Mouse (Mus musculus) forebrain, embryonic 11.5 days (tissue): ENCODE measurements around the gene Ptf1a. TPM values are rescaled to one million over a fixed set of nuclear protein-coding genes. Genes with fewer than 3 reads are reported as not detected.
A peak's percentile ranks its signal among the peaks of the same experiment; 100 is the strongest.

Source experiments
- ATAC-seq: fragments of 200-750 bp; cut with Nextera tagmentation; replicated peaks from 2 replicates; pipeline ENCODE4 v1.8.0; 2017; ENCODE audit warnings: moderate TSS enrichment; ENCODE audit not compliant: low FRiP score
- DNase-seq: peaks from one replicate; pipeline ENCODE4 v3.0.0-alpha.2; 2017; ENCODE audit warnings: low spot score
- H3K27ac ChIP-seq: fragments of 300-500 bp; sonication (generic); 2 replicates; pipeline ENCODE4 v1.5.1; 2014; ENCODE audit warnings: low read depth, low read length
- H3K27me3 ChIP-seq: fragments of 300-500 bp; sonication (generic); 2 replicates; pipeline ENCODE4 v1.6.1; 2014; ENCODE audit warnings: mild to moderate bottlenecking, low read length, mixed read lengths; ENCODE audit not compliant: control insufficient read depth, insufficient read depth
- H3K36me3 ChIP-seq: fragments of 300-500 bp; sonication (generic); 2 replicates; pipeline ENCODE4 v1.6.1; 2014; ENCODE audit warnings: mild to moderate bottlenecking, low read length, moderate library complexity, mixed read lengths; ENCODE audit not compliant: control insufficient read depth, insufficient read depth
- H3K4me1 ChIP-seq: fragments of 300-500 bp; sonication (generic); replicated peaks from 2 replicates; pipeline ENCODE4 v1.6.1; 2014; ENCODE audit warnings: low read length, mixed read lengths; ENCODE audit not compliant: control insufficient read depth, insufficient read depth
- H3K4me2 ChIP-seq: fragments of 300-500 bp; sonication (generic); 2 replicates; pipeline ENCODE4 v1.6.1; 2014; ENCODE audit warnings: low read depth, mild to moderate bottlenecking, low read length, moderate library complexity, mixed read lengths; ENCODE audit not compliant: severe bottlenecking
- H3K4me3 ChIP-seq: fragments of 300-500 bp; sonication (generic); 2 replicates; pipeline ENCODE4 v1.5.1; 2014; ENCODE audit warnings: low read depth, low read length
- H3K9ac ChIP-seq: fragments of 300-500 bp; sonication (generic); 2 replicates; pipeline ENCODE4 v1.6.1; 2014; ENCODE audit warnings: low read length
- H3K9me3 ChIP-seq: fragments of 300-500 bp; sonication (generic); 2 replicates; pipeline ENCODE4 v1.6.1; 2016; ENCODE audit warnings: low read length, mixed read lengths; ENCODE audit not compliant: control insufficient read depth
- WGBS: fragments of 180-500 bp; shearing (Covaris S2); extraction: QIAGEN DNeasy Blood & Tissue Kit; methylation state at CpG from one replicate; pipeline ENCODE4 v1.1.7; 2014; 5-methylcytosine and 5-hydroxymethylcytosine counted together
- polyA plus RNA-seq: library from polyadenylated mRNA; unstranded; fragments of >200 nt; fragmentation: Nextera tagmentation; extraction: Ambion mirVana; gene quantifications from 2 replicates; pipeline ENCODE4 v1.2.1, GENCODE M21; 2014

Gene Ptf1a
- 0.17 TPM in 1 of 2 replicates, not detected in the other for polyA plus RNA-seq

DNA sequence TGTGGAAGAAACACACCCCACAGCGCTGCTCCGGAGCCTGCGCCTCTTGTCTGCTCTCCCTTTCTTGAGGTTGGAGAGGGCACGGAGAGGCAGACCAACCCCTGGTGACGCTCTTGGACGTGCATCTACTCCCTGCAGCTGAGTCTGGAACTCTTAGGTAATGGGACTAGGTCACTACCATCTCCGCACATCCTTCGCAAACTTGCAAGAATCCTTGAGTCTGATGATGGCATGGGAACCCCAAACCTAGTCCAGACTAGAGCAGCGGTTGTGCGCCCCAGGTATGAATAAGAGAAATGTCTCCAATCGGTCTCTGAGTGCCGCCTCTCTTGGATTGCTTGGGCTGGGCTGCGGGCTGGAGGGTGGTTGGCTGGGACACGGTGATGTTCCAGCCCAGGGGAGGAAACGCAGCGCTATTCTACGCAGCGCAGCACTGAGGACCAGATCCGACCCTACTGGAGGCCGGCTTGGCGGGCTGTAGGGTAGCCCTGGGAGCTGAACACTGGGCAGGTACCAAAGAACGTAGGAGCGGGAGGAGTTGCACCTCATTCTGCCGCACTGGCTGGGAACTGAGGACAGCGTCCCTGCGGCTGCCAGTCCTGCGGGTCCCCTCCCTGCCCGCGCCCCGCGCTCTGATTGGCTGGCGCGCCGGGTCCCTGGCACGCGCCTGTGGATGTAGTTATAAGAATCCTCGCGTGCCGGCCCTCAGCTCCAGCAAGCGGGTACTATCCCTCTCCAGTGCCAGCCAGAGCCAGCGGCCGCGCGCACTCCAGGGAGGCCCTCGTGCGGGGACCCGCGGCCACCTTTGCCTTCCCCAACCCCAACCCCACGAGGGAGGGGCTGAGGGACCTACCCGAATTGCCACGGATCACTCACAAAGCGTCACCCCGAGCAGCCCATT, at the start of gene Ptf1a:
Gene Ptf1a, plus strand, starts transcription at position 733 of the 901 bp plus-strand sequence.
- H3K9ac ChIP-seq = no peak within 1 kb of the TSS

DNA sequence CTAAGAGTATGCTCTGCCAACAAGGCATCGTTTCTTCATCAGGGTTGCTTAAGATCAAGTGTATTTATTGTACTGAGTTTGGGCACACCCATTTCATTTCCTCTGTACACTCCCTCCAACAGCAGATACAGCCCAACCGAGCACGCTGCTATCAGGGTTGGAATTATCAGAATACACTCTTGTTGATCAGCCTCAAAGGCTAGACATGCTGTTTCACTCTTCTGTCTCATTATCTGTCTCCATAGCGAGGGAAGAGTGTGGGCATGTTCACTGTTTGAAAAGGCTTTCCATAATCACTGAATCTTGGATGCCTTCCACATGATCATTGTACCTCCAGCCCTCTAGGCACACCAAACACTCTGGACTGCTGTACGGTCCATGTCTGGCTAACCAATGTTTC, 40.1 kb upstream of the Ptf1a start:
- Histone ChIP-seq H3K9ac (no peak overlapping the region), H3K4me2 (no peak overlapping the region), H3K27me3 (no peaks in the 10 kb centered on the region), H3K27ac (no peak overlapping the region), H3K4me1 (no peaks in the 10 kb centered on the region), H3K9me3 (no peaks in the 10 kb centered on the region), H3K4me3 (no peak overlapping the region), H3K36me3 (no peaks in the 10 kb centered on the region)
- 86% methylated on average over 5 of the region's 5 CpGs for WGBS
- DNase-seq (no peak), ATAC-seq (no peak)

More for the DNA sequence above, at the start of gene Ptf1a:
- peaks cover 15% of the 10 kb centered on the region; the same call in 1 of the 2 replicates for H3K4me1 ChIP-seq
- DNase-seq (peak; percentile 62), ATAC-seq (peak; percentile 34)
- H3K36me3 ChIP-seq = no peaks in the 10 kb centered on the region
- no peaks in the 10 kb centered on the region for H3K9me3 ChIP-seq
- peak within 1 kb of the TSS; percentile 45 for H3K4me2 ChIP-seq
- under 1% methylated on average over 53 of the region's 53 CpGs for WGBS
- H3K4me3 ChIP-seq = peak within 1 kb of the TSS; percentile 26
- H3K27me3 ChIP-seq = peaks cover 87% of the 10 kb centered on the region
- no peak within 1 kb of the TSS for H3K27ac ChIP-seq

- no peak overlapping the region for H3K27ac ChIP-seq
- H3K4me1 ChIP-seq = no peaks in the 10 kb centered on the region
- no peaks in the 10 kb centered on the region for H3K9me3 ChIP-seq
- ATAC-seq = no peak
- H3K9ac ChIP-seq = no peak overlapping the region
- H3K4me3 ChIP-seq = no peak overlapping the region
- 77% methylated on average over 3 of the region's 3 CpGs for WGBS
- DNase-seq = no peak
- H3K36me3 ChIP-seq = no peaks in the 10 kb centered on the region
- H3K27me3 ChIP-seq = no peaks in the 10 kb centered on the region
- no peak overlapping the region for H3K4me2 ChIP-seq
These were observed 38.9 kb upstream of the Ptf1a start for GRCm38 (mm10) chr2:19406531-19406930.

DNA sequence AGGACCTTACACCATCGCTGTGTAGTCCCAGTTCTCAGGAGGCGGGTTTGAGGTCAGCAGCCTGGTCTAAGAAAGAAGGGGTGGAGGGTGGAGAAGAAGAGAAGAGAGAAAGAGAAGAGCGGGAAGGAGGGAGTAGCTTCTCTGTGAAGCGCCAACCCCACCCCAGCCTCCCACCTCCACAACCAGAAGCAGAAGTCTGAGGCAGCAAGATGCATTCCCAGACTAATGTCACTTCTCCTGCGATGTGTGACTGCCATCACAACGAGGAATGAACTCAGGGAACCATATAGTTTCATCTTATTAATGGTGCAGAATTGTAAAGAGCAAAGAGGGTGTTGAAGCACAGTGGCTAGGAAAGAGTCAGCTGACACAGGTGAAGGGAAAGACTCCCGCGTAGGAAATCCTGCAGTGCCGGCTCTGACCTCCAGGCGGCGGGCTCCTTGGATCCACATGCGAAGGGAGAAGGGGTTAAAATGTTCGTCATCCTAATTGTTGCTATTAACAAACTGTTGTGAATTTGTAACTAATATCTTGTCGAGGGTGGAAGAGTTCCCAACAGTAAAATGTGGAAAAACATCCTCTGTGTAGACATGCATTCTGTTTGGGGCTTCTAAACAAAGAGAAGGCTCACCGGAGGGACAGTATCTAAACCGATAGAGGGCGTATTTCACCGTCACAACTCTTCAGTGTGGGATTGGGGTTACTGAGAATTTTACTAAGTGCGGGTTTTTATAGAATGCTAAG, 31.1 kb upstream of the Ptf1a start:
- peak overlapping the region; percentile 47; the same call in 1 of the 2 replicates for H3K4me2 ChIP-seq
- H3K4me3 ChIP-seq = peak overlapping the region; percentile 21
- no peaks in the 10 kb centered on the region for H3K9me3 ChIP-seq
- DNase-seq = peak; percentile 85
- H3K27me3 ChIP-seq = no peaks in the 10 kb centered on the region
- H3K9ac ChIP-seq = 0 out of 2 replicates have a peak overlapping the region, but pooled peaks have one; percentile 27
- WGBS = 21% methylated on average over 19 of the region's 19 CpGs
- H3K36me3 ChIP-seq = no peaks in the 10 kb centered on the region
- no peaks in the 10 kb centered on the region for H3K4me1 ChIP-seq
- peak; percentile 82 for ATAC-seq
- H3K27ac ChIP-seq = no peak overlapping the region

GRCm38 (mm10) chr2:19415063-19415521, 30.4 kb upstream of the Ptf1a start:
- H3K9ac ChIP-seq = 0 out of 2 replicates have a peak overlapping the region, but pooled peaks have one; percentile 27
- WGBS = 3% methylated on average over 6 of the region's 6 CpGs

GRCm38 (mm10) chr2:19416066-19416465, 29.4 kb upstream of the Ptf1a start:
- Histone ChIP-seq H3K36me3 (no peaks in the 10 kb centered on the region), H3K4me3 (no peak overlapping the region), H3K9me3 (no peaks in the 10 kb centered on the region), H3K4me2 (no peak overlapping the region), H3K9ac (no peak overlapping the region), H3K4me1 (no peaks in the 10 kb centered on the region), H3K27me3 (no peaks in the 10 kb centered on the region), H3K27ac (no peak overlapping the region)
- DNase-seq (no peak), ATAC-seq (no peak)
- WGBS = 76% methylated on average over 6 of the region's 6 CpGs

More at GRCm38 (mm10) chr2:19415063-19415521, 30.4 kb upstream of the Ptf1a start:
- Histone ChIP-seq H3K4me3 (peak overlapping the region; percentile 21), H3K4me1 (no peaks in the 10 kb centered on the region), H3K36me3 (no peaks in the 10 kb centered on the region), H3K27ac (no peak overlapping the region), H3K27me3 (no peaks in the 10 kb centered on the region), H3K4me2 (peak overlapping the region; percentile 47; the same call in 1 of the 2 replicates), H3K9me3 (no peaks in the 10 kb centered on the region)
- no peak for DNase-seq
- peak; percentile 37 for ATAC-seq

DNA sequence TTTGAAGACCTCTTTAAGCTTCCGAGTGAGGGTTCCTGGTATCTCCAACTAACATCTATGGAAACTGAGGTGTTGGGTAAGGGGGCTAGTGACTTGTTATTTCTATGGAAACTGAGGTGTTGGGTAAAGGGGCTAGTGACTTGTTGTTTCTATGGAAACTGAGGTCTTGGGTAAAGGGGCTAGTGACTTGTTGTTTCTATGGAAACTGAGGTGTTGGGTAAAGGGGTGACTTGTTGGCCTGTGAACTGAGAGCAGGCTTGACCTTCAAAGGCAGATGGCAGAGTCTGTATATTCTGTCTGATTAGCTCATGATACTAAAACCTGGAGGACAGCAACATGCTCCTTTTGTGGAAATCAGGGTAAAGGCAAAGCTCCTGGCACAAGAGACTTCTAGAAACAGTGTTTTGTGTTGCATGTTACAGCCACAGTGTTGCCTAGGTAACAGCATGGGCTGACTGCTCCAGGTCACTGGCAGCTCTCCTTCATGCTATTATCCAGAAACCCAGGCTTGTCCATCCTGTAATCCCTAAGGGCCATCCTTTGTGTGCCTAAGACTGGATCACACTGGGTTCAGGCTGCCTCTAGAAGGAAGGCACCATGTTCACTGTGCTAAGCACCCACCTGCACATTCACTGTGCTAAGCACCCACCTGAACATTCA, 25.6 kb upstream of the Ptf1a start:
- Histone ChIP-seq H3K4me1 (no peaks in the 10 kb centered on the region), H3K4me2 (no peak overlapping the region), H3K27ac (no peak overlapping the region), H3K4me3 (no peak overlapping the region), H3K9ac (no peak overlapping the region; the same call in 1 of the 2 replicates), H3K9me3 (no peaks in the 10 kb centered on the region), H3K27me3 (no peaks in the 10 kb centered on the region), H3K36me3 (no peaks in the 10 kb centered on the region)
- WGBS = 88% methylated on average over 1 of the region's 1 CpGs
- no peak for DNase-seq
- ATAC-seq = no peak

DNA sequence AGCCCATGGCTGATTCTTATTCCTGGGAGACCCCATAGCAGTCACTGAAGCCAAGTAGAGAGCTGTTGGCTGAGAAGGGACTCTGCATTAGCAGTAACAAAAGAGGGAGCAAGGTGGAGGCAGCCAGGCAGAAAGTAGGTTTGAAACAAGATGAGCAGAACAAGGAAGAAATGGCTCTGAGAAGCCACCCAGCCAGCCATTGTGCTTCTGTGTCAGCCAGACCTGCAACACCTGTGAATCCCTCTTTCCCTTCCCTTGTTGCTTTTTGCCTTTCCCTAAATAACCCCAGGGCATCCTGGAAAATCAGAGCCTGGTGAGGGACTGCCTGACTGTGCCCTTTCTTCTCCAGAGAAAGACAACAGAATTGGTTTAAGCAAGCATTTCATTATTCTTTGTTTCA, 23.2 kb upstream of the Ptf1a start:
- H3K4me3 ChIP-seq = no peak overlapping the region
- peaks cover 6% of the 10 kb centered on the region for H3K27me3 ChIP-seq
- H3K27ac ChIP-seq = no peak overlapping the region
- H3K4me2 ChIP-seq = no peak overlapping the region
- H3K9me3 ChIP-seq = no peaks in the 10 kb centered on the region
- H3K4me1 ChIP-seq = no peaks in the 10 kb centered on the region
- DNase-seq (no peak), ATAC-seq (no peak)
- H3K9ac ChIP-seq = no peak overlapping the region
- H3K36me3 ChIP-seq = no peaks in the 10 kb centered on the region
